Mouse (Mus musculus) CH12.LX (cell line): ENCODE data around the gene Ldlr.

ENCODE experiments used
- CHD1 ChIP-seq: IDR thresholded peaks from 2 replicates; pipeline ENCODE4 v1.6.1; 2012; ENCODE audit warnings: low read depth, low read length, improper control_type of control experiment, inconsistent platforms
- CTCF ChIP-seq, 2 experiments: IDR thresholded peaks in 1 of 2; conservative IDR thresholded peaks in 1 of 2; 2 replicates each; pipeline ENCODE4 v1.5.1; 2011 to 2012; ENCODE audit warnings: low read depth in 2 of 2, low read length in 2 of 2, improper control_type of control experiment in 1 of 2, inconsistent platforms in 1 of 2, mild to moderate bottlenecking in 1 of 2, moderate library complexity in 1 of 2
- ELF1 ChIP-seq: IDR thresholded peaks from 2 replicates; pipeline ENCODE4 v1.6.1; 2014; ENCODE audit warnings: low read depth, mild to moderate bottlenecking, inconsistent platforms, low read length, improper control_type of control experiment
- GABPA ChIP-seq: IDR thresholded peaks from 2 replicates; pipeline ENCODE4 v1.6.1; 2012; ENCODE audit warnings: low read depth, low read length, improper control_type of control experiment, inconsistent platforms; ENCODE audit not compliant: insufficient replicate concordance
- MXI1 ChIP-seq: IDR thresholded peaks from 2 replicates; pipeline ENCODE4 v1.6.1; 2011; ENCODE audit warnings: mild to moderate bottlenecking, low read depth, low read length, improper control_type of control experiment
- MYC ChIP-seq: IDR thresholded peaks from 2 replicates; pipeline ENCODE4 v1.6.1; 2011; ENCODE audit warnings: low read depth, mild to moderate bottlenecking, improper control_type of control experiment, low read length
- NELFE ChIP-seq: IDR thresholded peaks from 2 replicates; pipeline ENCODE4 v1.6.1; 2011; ENCODE audit warnings: low read depth, low read length, improper control_type of control experiment
- POLR2A ChIP-seq: IDR thresholded peaks from 2 replicates; pipeline ENCODE4 v1.6.1; 2011; ENCODE audit warnings: low read depth, mild to moderate bottlenecking, improper control_type of control experiment, low read length
- SMC3 ChIP-seq: IDR thresholded peaks from 2 replicates; pipeline ENCODE4 v1.6.1; 2011; ENCODE audit warnings: low read depth, low read length, improper control_type of control experiment
- TBP ChIP-seq: conservative IDR thresholded peaks from 2 replicates; pipeline ENCODE4 v1.6.1; 2011; ENCODE audit warnings: low read depth, low read length, improper control_type of control experiment
- UBTF ChIP-seq: IDR thresholded peaks from 2 replicates; pipeline ENCODE4 v1.6.1; 2012; ENCODE audit warnings: low read depth, mild to moderate bottlenecking, inconsistent platforms, low read length, improper control_type of control experiment, moderate library complexity
- USF1 ChIP-seq: IDR thresholded peaks from 2 replicates; pipeline ENCODE4 v1.6.1; 2014; ENCODE audit warnings: low read depth, mild to moderate bottlenecking, inconsistent platforms, low read length, improper control_type of control experiment
- USF2 ChIP-seq: conservative IDR thresholded peaks from 2 replicates; pipeline ENCODE4 v1.6.1; 2011; ENCODE audit warnings: low read depth, low read length, improper control_type of control experiment

GRCm38 (mm10) chr9:21749382-21750118 lies 26.3 kb downstream of the Ldlr start:
- TF ChIP-seq MXI1: no peak
- no peak for TF ChIP-seq NELFE
- TF ChIP-seq UBTF: no peak
- no peak for TF ChIP-seq USF1
- no peak for TF ChIP-seq CTCF (conservative IDR thresholded peaks at IDR 0.05 in 1 of 2, IDR thresholded peaks at IDR 0.05 in 1 of 2; ENCODE audit: low read depth in 2 of 2, low read length in 2 of 2)
- TF ChIP-seq ELF1: no peak
- no peak for TF ChIP-seq MYC
- no peak for TF ChIP-seq GABPA
- no peak for TF ChIP-seq TBP
- TF ChIP-seq CHD1: no peak
- no peak for TF ChIP-seq SMC3
- TF ChIP-seq POLR2A: no peak
- TF ChIP-seq USF2: no peak
